Mouse (Mus musculus) cerebellum, adult (tissue): ENCODE data around the gene Mrpl14.

Source experiments
- ATAC-seq: cut with Nextera tagmentation; 2 replicates; pipeline ENCODE4 v1.9.2; 2017; ENCODE audit warnings: mild to moderate bottlenecking, moderate library complexity, mixed read lengths; ENCODE audit not compliant: insufficient number of reproducible peaks, low FRiP score, low TSS enrichment

Mrpl14 gene

GRCm38 (mm10) chr17:45686093-45686619 is at the start of gene Mrpl14:
TSS of gene Mrpl14 (plus strand) at chr17:45686322.
- ATAC-seq: peak; percentile 59

DNA sequence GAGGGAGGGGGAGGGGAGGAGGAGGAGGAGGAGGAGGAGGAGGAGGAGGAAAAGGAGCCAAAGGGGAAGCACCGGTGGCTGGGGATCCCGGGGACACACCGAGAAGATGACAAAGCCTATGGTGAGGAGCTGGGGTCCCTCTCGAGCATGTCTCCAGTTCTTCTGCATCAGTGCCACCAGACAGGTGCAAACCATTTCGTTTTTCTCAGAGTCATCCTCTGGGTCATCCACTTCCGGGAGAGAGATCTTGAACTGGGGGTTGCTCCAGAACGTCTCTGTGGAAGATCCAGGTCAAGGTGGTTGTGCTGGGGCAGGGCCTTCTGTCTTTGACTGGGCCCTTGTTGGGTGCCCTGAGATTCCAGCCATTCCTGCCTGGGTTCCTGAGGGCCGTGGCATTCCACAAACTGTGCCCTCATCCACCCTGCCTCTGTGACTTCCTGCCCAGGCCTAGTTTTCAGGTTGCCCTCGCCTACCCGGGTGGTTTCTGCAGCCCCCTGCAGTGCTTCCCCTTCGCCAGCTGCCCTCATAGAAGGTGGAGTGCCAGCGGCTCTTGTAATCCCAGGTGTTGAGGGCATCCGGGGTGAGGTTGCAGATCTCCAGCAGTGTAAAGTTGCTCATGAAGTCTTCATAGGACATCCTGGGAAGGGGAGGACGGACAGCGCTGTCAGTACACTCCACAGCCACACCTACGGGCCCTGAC is 47.4 kb upstream of the Mrpl14 start:
- no peak for ATAC-seq

DNA sequence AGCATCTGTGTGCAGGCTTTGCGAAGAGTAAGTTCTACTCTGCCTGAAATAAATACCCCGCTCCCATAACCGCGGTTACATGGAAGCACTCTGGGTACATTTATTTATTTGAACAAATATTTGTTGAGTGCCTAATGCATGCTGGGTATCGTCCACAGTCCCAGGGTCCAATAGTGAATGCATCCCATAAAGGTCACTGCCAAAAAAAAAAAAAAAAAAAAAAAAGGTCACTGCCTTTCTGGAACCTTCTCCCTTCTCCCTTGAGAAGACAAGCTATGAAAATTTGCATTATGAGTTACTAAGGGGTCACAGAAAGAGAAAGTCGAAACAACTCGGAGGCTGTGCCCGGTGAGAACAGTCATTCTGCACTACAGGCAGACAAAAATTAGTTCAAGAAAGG is 44.1 kb upstream of the Mrpl14 start:
- ATAC-seq: no peak

GRCm38 (mm10) chr17:45642701-45643100 is 43.4 kb upstream of the Mrpl14 start:
- no peak; the same call in 1 of the 2 replicates for ATAC-seq

DNA sequence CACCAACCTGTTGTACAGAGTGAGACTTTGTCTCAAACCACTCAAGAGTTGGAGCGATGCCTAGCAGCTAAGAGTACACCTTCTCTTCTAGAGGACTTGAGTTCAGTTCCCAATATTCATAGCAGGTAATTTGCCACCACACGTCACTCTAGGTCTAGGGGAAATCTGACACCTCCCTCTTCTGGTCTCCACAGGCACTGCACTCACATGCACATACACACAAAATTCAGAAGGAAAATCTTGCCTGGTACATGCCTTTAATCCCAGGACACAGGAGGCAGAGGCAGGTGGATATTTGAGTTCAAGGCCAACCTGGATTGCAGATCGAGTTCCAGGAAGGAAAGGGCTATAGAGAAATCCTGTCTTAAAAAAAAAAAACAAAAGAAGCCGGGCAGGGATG is 41.9 kb upstream of the Mrpl14 start:
- no peak for ATAC-seq

- no peak for ATAC-seq
These were observed 32.9 kb upstream of the Mrpl14 start for GRCm38 (mm10) chr17:45653233-45653632.

DNA sequence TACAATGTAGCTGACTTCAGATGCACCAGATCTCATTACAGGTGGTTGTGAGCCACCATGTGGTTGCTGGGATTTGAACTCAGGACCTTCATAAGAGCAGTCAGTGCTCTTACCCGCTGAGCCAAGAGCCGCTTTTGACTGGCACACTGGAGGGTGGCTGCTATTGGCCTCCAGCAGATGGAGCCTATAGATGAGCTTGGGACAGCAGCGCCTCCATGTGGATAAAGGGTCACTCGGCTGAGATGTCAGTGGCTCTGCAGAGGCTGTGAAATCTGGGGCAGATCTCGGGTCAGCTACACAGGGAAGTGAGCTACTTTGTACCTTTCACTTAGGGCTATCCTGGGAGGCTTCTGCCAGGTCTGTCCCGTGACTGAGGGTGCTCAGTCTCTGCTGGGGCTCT is 30.3 kb upstream of the Mrpl14 start:
- no peak for ATAC-seq

- ATAC-seq: no peak
These were observed 26.9 kb upstream of the Mrpl14 start, which contains the start of gene Capn11 for GRCm38 (mm10) chr17:45659225-45659624. TSS of gene Capn11 (minus strand) at chr17:45659325.

DNA sequence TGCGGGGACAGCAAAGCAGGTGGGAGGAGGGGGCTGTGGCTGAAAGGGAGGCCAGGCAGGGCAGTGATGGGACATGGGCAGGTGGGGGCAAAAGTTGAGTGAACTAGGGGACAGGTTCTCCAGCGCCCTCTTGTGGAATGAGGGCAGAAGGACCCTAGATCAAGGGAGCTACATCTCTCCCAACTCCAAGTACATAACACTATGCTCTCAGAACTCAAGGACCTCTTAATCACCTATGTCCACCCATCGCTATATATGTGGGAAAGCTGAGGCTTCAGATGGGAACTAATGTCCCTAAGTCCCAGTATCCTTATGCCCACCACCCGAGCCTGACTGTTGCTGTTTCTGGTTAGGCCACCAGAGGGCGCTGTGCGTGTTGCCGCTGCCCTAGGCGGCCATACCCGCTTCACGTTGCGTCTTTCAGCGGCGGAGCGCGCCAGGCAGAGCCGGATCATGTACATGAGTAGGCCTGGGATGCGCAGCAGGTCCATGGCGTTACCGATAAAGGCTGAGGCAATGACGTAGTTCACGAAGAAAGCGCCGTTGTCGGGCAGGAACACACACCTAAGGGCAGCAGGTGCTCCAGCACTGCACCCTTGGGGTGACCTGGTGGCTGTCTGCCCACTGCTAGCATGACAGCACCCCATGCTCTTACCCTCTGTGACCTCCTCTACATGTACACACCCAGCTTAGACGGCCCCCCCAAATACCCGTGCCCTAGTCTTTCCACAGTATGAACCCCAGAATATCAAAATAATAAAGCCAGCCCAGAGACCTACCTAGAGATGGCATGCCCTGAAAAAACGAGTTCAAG is 22.8 kb upstream of the Mrpl14 start:
- ATAC-seq: peak; percentile 55; the same call in 1 of the 2 replicates

GRCm38 (mm10) chr17:45664608-45665007 is 21.5 kb upstream of the Mrpl14 start:
- no peak for ATAC-seq

GRCm38 (mm10) chr17:45666091-45666490 is 20.0 kb upstream of the Mrpl14 start:
- ATAC-seq: no peak

GRCm38 (mm10) chr17:45667481-45667880 is 18.6 kb upstream of the Mrpl14 start:
- no peak for ATAC-seq

GRCm38 (mm10) chr17:45667986-45668385 is 18.1 kb upstream of the Mrpl14 start:
- no peak for ATAC-seq

DNA sequence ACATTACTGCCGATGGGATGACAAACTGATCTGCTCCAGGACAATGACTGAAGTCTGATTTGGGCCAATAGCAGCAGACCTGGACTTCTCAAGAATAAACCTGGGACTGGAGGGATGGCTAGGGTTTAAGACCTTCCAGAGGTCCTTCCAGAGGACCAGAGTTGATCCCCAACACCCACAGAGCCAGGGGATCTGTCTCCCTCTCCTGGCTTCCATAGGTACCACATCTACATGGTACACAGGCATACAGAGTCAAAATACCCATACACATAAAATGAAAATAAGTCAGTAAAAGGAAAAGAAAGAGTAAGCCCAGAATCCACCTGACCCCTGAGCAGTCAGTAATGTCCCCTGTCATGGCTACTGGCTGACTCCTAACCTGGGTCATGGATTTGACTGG is 14.3 kb upstream of the Mrpl14 start:
- no peak for ATAC-seq

- ATAC-seq: no peak
These were observed 13.5 kb upstream of the Mrpl14 start for GRCm38 (mm10) chr17:45672598-45672997.

DNA sequence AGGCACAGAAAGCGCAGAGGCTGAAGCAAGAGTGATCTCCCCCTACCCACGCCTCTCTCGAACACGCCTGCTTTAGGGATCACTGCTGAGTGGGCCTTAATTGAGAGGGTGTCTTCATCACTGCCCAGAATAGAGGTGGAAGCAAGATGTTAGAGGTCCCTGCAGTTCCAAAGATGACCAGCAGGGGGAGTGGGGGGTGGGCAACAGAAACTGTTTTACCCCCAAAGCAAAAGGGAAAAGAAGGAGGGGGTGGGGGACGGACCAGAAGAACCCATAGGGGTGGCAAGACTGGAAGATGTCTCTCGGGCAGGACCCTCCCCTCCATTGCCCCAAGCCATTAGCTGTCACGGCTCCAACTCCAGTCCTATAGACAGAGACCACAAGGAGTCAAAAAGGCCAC is 8.0 kb upstream of the Mrpl14 start:
- ATAC-seq: 0 out of 2 replicates have a peak, but pooled peaks have one; percentile 33

DNA sequence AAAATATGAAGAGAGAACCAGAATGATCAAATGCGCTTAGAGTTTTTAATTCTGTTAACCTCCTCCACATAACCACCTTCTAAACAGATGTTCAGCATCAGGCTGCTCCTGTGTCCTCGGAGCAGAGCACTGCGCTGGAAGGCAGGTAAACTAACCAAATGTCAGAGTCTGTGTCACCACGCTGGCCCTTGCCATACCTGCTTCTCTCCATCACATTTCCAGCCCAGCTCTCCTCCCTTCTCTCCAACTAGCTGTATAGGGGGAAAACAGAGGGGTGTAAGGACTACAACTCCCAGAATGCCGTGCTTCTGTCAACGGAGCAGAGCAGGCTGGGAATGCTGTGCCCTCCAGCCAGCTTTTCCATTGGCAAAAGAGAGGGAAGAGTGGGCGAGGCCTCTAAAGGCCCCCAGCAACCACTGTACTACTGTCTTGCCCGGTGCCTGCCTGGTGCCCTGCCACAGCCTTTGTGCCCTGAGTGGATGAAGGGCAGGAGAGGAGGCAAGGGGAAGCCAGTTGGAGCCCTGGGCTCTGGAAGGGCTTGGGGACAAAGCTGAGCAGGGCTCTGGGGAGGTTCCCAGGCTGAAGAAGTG is 5.6 kb upstream of the Mrpl14 start:
- ATAC-seq: peak; percentile 72

- ATAC-seq: no peak
These were observed 4.5 kb upstream of the Mrpl14 start for GRCm38 (mm10) chr17:45681588-45681987.

GRCm38 (mm10) chr17:45682843-45683242 is 3.3 kb upstream of the Mrpl14 start:
- ATAC-seq: no peak

GRCm38 (mm10) chr17:45684667-45685131 is 1.4 kb upstream of the Mrpl14 start:
- no peak for ATAC-seq
